Mouse (Mus musculus): ENCODE results near the gene Sphkap.

Gene Sphkap

GRCm38 (mm10) chr1:83297137-83298076, 110.6 kb downstream of the Sphkap start:
- in situ Hi-C loops (cut with MboI, MseI): no loop called here

- in situ Hi-C loops (cut with MboI, MseI): no loop called here
Observed at GRCm38 (mm10) chr1:83285866-83286265, 122.1 kb downstream of the Sphkap start.

GRCm38 (mm10) chr1:83277044-83277443, 131.0 kb downstream of the Sphkap start:
- in situ Hi-C loops (cut with MboI, MseI): no loop called here

GRCm38 (mm10) chr1:83276637-83277036, 131.4 kb downstream of the Sphkap start:
- in situ Hi-C loops (cut with MboI, MseI): no loop called here

- in situ Hi-C loops (cut with MboI, MseI): no loop called here
Observed at GRCm38 (mm10) chr1:83251746-83252145, 156.3 kb downstream of the Sphkap start.

GRCm38 (mm10) chr1:83248235-83248746, 159.7 kb downstream of the Sphkap start:
- in situ Hi-C loops (cut with MboI, MseI): no loop called here

GRCm38 (mm10) chr1:83227946-83228345, 180.1 kb downstream of the Sphkap start:
- in situ Hi-C loops (cut with MboI, MseI): no loop called here

- in situ Hi-C loops (cut with MboI, MseI): loop anchor here (25.0 kb wide), 1 partner anchor 1238 kb away; no protein-coding TSS in a partner anchor
Observed at GRCm38 (mm10) chr1:83224423-83224960, 183.5 kb downstream of the Sphkap start.

- in situ Hi-C loops (cut with MboI, MseI): loop anchor here (25.0 kb wide), 1 partner anchor 1239 kb away; no protein-coding TSS in a partner anchor
Observed at GRCm38 (mm10) chr1:83223072-83223471, 184.9 kb downstream of the Sphkap start.

- in situ Hi-C loops (cut with MboI, MseI): loop anchor here (25.0 kb wide), 1 partner anchor 1244 kb away; no protein-coding TSS in a partner anchor
Observed at GRCm38 (mm10) chr1:83218260-83218659, 189.7 kb downstream of the Sphkap start.

- in situ Hi-C loops (cut with MboI, MseI): loop anchor here (25.0 kb wide), 1 partner anchor 1252 kb away; no protein-coding TSS in a partner anchor
Observed at GRCm38 (mm10) chr1:83209981-83210380, 198.0 kb downstream of the Sphkap start.
